Mouse (Mus musculus): ENCODE measurements around the gene Sgk1. TPM values are rescaled to one million over a fixed set of nuclear protein-coding genes. Genes with fewer than 3 reads are reported as not detected.
"Not testable (repeated sequence)": the region's sequence is repeated elsewhere in the genome, so short reads cannot be mapped to it uniquely, and the experiment has no call there.

Sgk1 gene
- total RNA-seq, 2 experiments from 2014 or later, result 158 to 195 TPM

- no peak for DNase-seq
Observed at GRCm38 (mm10) chr10:21866504-21866903, 15.5 kb upstream of the Sgk1 start.

- no peak for DNase-seq
Observed at GRCm38 (mm10) chr10:21868221-21868620, 13.8 kb upstream of the Sgk1 start.

- no peak for DNase-seq
Observed at GRCm38 (mm10) chr10:21868623-21869022, 13.4 kb upstream of the Sgk1 start.

GRCm38 (mm10) chr10:21881837-21882183 lies 174 bp upstream of the Sgk1 start:
- DNase-seq, result no peak

- DNase-seq, result no peak
Observed at GRCm38 (mm10) chr10:21883587-21883986, 1.6 kb downstream of the Sgk1 start.

- no peak for DNase-seq
Observed at GRCm38 (mm10) chr10:21884534-21884933, 2.5 kb downstream of the Sgk1 start.

- DNase-seq, result no peak
Observed at GRCm38 (mm10) chr10:21889141-21889765, 7.3 kb downstream of the Sgk1 start.

GRCm38 (mm10) chr10:21890293-21890692 lies 8.3 kb downstream of the Sgk1 start:
- DNase-seq, result no peak

- DNase-seq, result no peak
Observed at GRCm38 (mm10) chr10:21891442-21891841, 9.5 kb downstream of the Sgk1 start.

GRCm38 (mm10) chr10:21892104-21892503 lies 10.1 kb downstream of the Sgk1 start:
- no peak for DNase-seq

GRCm38 (mm10) chr10:21898417-21898816 lies 16.4 kb downstream of the Sgk1 start:
- no peak for DNase-seq

GRCm38 (mm10) chr10:21898851-21899250 lies 16.9 kb downstream of the Sgk1 start:
- not testable (repeated sequence) for DNase-seq

GRCm38 (mm10) chr10:21899397-21899796 lies 17.4 kb downstream of the Sgk1 start:
- no peak for DNase-seq

GRCm38 (mm10) chr10:21902152-21903140 lies 20.5 kb downstream of the Sgk1 start:
- no peak for DNase-seq

GRCm38 (mm10) chr10:21904151-21904550 lies 22.2 kb downstream of the Sgk1 start:
- DNase-seq, result no peak

- no peak for DNase-seq
Observed at GRCm38 (mm10) chr10:21905616-21906015, 23.6 kb downstream of the Sgk1 start.

- no peak for DNase-seq
Observed at GRCm38 (mm10) chr10:21906894-21907446, 25.0 kb downstream of the Sgk1 start.

GRCm38 (mm10) chr10:21907784-21908183 lies 25.8 kb downstream of the Sgk1 start:
- DNase-seq, result no peak

GRCm38 (mm10) chr10:21908686-21909085 lies 26.7 kb downstream of the Sgk1 start:
- DNase-seq, result no peak

GRCm38 (mm10) chr10:21910334-21910733 lies 28.4 kb downstream of the Sgk1 start:
- DNase-seq, result no peak

GRCm38 (mm10) chr10:21911303-21911947 lies 29.4 kb downstream of the Sgk1 start:
- no peak for DNase-seq

GRCm38 (mm10) chr10:21914751-21915150 lies 32.8 kb downstream of the Sgk1 start:
- DNase-seq, result no peak

All from gastrocnemius, postnatal 25 days (tissue).